Mouse (Mus musculus): ENCODE results near the gene Gxylt2. TPM values are rescaled to one million over a fixed set of nuclear protein-coding genes. Genes with fewer than 3 reads are reported as not detected.

The Gxylt2 gene
- polyA plus RNA-seq, 1 experiment from 2014 or later = 6.9 TPM

DNA sequence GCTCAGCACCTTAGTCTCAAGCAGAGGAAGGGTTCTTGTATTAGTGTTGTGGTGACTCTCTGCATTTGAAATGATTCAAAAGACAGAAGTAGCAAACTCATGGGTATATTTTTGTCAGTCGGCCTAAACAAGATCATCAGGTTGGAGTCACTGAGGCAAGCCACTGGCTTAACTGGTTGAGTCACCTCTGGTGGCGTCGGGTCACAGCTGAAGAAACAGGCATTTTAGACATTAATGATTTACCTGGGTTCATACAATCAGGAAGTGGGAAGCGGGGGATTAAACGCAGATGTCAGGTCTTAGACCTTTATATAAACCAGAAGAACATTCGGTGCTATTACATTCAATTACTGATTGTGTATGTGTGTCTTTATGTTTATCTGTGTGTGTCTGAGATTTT lies 121.5 kb downstream of the Gxylt2 start:
- no peaks in the 10 kb centered on the region for H3K36me3 ChIP-seq (replicated peaks; ENCODE audit: control insufficient read depth, insufficient read depth, low read depth, low read length)
- H3K9me3 ChIP-seq (replicated peaks; ENCODE audit: control insufficient read depth, low read length) = no peaks in the 10 kb centered on the region
- H3K27me3 ChIP-seq (ENCODE audit: control insufficient read depth, insufficient read depth, low read length) = no peaks in the 10 kb centered on the region
- H3K4me2 ChIP-seq (ENCODE audit: low read depth, low read length) = no peak overlapping the region
- 77% methylated on average over 6 of the region's 6 CpGs for WGBS
- no peak overlapping the region for H3K4me3 ChIP-seq (ENCODE audit: low read depth, low read length)
- ATAC-seq (replicated peaks; ENCODE audit: insufficient number of reproducible peaks, low FRiP score, low TSS enrichment, low read depth) = no peak
- no peak for DNase-seq (ENCODE audit: low spot score)
- no peak overlapping the region for H3K9ac ChIP-seq (replicated peaks; ENCODE audit: low read length)
- H3K27ac ChIP-seq (replicated peaks; ENCODE audit: low read depth, low read length) = no peak overlapping the region
- no peaks in the 10 kb centered on the region for H3K4me1 ChIP-seq (ENCODE audit: control insufficient read depth, insufficient read depth, low read length)

- Histone ChIP-seq H3K27me3 (ENCODE audit: control insufficient read depth, insufficient read depth, low read length) (no peaks in the 10 kb centered on the region), H3K4me2 (ENCODE audit: low read depth, low read length) (no peak overlapping the region), H3K36me3 (replicated peaks; ENCODE audit: control insufficient read depth, insufficient read depth, low read depth, low read length) (no peaks in the 10 kb centered on the region), H3K9me3 (replicated peaks; ENCODE audit: control insufficient read depth, low read length) (no peaks in the 10 kb centered on the region), H3K4me1 (ENCODE audit: control insufficient read depth, insufficient read depth, low read length) (no peaks in the 10 kb centered on the region), H3K27ac (replicated peaks; ENCODE audit: low read depth, low read length) (no peak overlapping the region), H3K4me3 (ENCODE audit: low read depth, low read length) (no peak overlapping the region), H3K9ac (replicated peaks; ENCODE audit: low read length) (no peak overlapping the region)
- ATAC-seq (replicated peaks; ENCODE audit: insufficient number of reproducible peaks, low FRiP score, low TSS enrichment, low read depth) (no peak), DNase-seq (ENCODE audit: low spot score) (no peak)
- 93% methylated on average over 7 of the region's 7 CpGs for WGBS
Observed at GRCm38 (mm10) chr6:100828565-100828964, 124.0 kb downstream of the Gxylt2 start.

DNA sequence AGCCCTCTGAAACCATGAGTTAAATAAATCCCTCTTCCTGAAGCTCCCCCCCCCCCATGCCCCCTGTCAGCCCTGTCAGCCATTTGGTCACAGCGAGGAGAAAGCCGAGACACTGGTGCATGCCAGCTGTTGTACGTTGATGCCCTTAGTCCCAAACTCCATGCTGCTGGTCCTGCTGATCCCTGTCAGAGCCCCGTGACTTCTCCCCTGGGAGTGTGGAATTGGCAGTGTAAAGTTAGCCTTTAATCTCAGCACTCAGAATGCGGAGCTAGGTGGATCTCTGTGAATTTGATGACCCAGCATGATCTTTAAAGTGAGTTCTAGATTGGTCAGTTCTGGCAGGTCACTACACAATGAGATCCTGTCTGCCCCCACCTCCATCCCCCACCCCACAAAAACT lies 125.2 kb downstream of the Gxylt2 start:
- Histone ChIP-seq H3K27ac (replicated peaks; ENCODE audit: low read depth, low read length) (no peak overlapping the region), H3K9me3 (replicated peaks; ENCODE audit: control insufficient read depth, low read length) (no peaks in the 10 kb centered on the region), H3K9ac (replicated peaks; ENCODE audit: low read length) (no peak overlapping the region), H3K4me2 (ENCODE audit: low read depth, low read length) (no peak overlapping the region), H3K36me3 (replicated peaks; ENCODE audit: control insufficient read depth, insufficient read depth, low read depth, low read length) (no peaks in the 10 kb centered on the region), H3K4me1 (ENCODE audit: control insufficient read depth, insufficient read depth, low read length) (no peaks in the 10 kb centered on the region), H3K4me3 (ENCODE audit: low read depth, low read length) (no peak overlapping the region), H3K27me3 (ENCODE audit: control insufficient read depth, insufficient read depth, low read length) (no peaks in the 10 kb centered on the region)
- ATAC-seq (replicated peaks; ENCODE audit: insufficient number of reproducible peaks, low FRiP score, low TSS enrichment, low read depth) (no peak), DNase-seq (ENCODE audit: low spot score) (no peak)
- WGBS = 82% methylated on average over 5 of the region's 5 CpGs

- 84% methylated on average over 3 of the region's 3 CpGs for WGBS
- Histone ChIP-seq H3K27ac (replicated peaks; ENCODE audit: low read depth, low read length) (no peak overlapping the region), H3K4me1 (ENCODE audit: control insufficient read depth, insufficient read depth, low read length) (no peaks in the 10 kb centered on the region), H3K36me3 (replicated peaks; ENCODE audit: control insufficient read depth, insufficient read depth, low read depth, low read length) (peaks cover 3% of the 10 kb centered on the region; the same call in 1 of the 2 replicates), H3K4me2 (ENCODE audit: low read depth, low read length) (no peak overlapping the region), H3K4me3 (ENCODE audit: low read depth, low read length) (no peak overlapping the region), H3K27me3 (ENCODE audit: control insufficient read depth, insufficient read depth, low read length) (no peaks in the 10 kb centered on the region), H3K9ac (replicated peaks; ENCODE audit: low read length) (no peak overlapping the region), H3K9me3 (replicated peaks; ENCODE audit: control insufficient read depth, low read length) (no peaks in the 10 kb centered on the region)
- ATAC-seq (replicated peaks; ENCODE audit: insufficient number of reproducible peaks, low FRiP score, low TSS enrichment, low read depth) (no peak), DNase-seq (ENCODE audit: low spot score) (no peak)
Observed at GRCm38 (mm10) chr6:100831188-100831587, 126.7 kb downstream of the Gxylt2 start.

GRCm38 (mm10) chr6:100831751-100832150 lies 127.2 kb downstream of the Gxylt2 start:
- no peaks in the 10 kb centered on the region for H3K4me1 ChIP-seq (ENCODE audit: control insufficient read depth, insufficient read depth, low read length)
- WGBS = 87% methylated on average over 6 of the region's 6 CpGs
- no peaks in the 10 kb centered on the region for H3K9me3 ChIP-seq (replicated peaks; ENCODE audit: control insufficient read depth, low read length)
- peaks cover 5% of the 10 kb centered on the region; the same call in 1 of the 2 replicates for H3K36me3 ChIP-seq (replicated peaks; ENCODE audit: control insufficient read depth, insufficient read depth, low read depth, low read length)
- H3K4me2 ChIP-seq (ENCODE audit: low read depth, low read length) = no peak overlapping the region
- no peak overlapping the region for H3K27ac ChIP-seq (replicated peaks; ENCODE audit: low read depth, low read length)
- H3K9ac ChIP-seq (replicated peaks; ENCODE audit: low read length) = no peak overlapping the region
- DNase-seq (ENCODE audit: low spot score) (no peak), ATAC-seq (replicated peaks; ENCODE audit: insufficient number of reproducible peaks, low FRiP score, low TSS enrichment, low read depth) (no peak)
- no peaks in the 10 kb centered on the region for H3K27me3 ChIP-seq (ENCODE audit: control insufficient read depth, insufficient read depth, low read length)
- H3K4me3 ChIP-seq (ENCODE audit: low read depth, low read length) = no peak overlapping the region

GRCm38 (mm10) chr6:100833355-100833754 lies 128.8 kb downstream of the Gxylt2 start, which contains the start of gene Ppp4r2:
Ppp4r2 (plus strand) TSS chr6:100833622.
- ATAC-seq (replicated peaks; ENCODE audit: insufficient number of reproducible peaks, low FRiP score, low TSS enrichment, low read depth) (peak; percentile 87), DNase-seq (ENCODE audit: low spot score) (peak; percentile 94)
- H3K4me2 ChIP-seq (ENCODE audit: low read depth, low read length) = peak within 1 kb of the TSS; percentile 40
- peaks cover 6% of the 10 kb centered on the region; the same call in 1 of the 2 replicates for H3K36me3 ChIP-seq (replicated peaks; ENCODE audit: control insufficient read depth, insufficient read depth, low read depth, low read length)
- peak within 1 kb of the TSS; percentile 88 for H3K9ac ChIP-seq (replicated peaks; ENCODE audit: low read length)
- peak within 1 kb of the TSS; percentile 77 for H3K4me3 ChIP-seq (ENCODE audit: low read depth, low read length)
- peak within 1 kb of the TSS; percentile 85 for H3K27ac ChIP-seq (replicated peaks; ENCODE audit: low read depth, low read length)
- no peaks in the 10 kb centered on the region for H3K4me1 ChIP-seq (ENCODE audit: control insufficient read depth, insufficient read depth, low read length)
- WGBS = under 1% methylated on average over 44 of the region's 50 CpGs
- no peaks in the 10 kb centered on the region for H3K27me3 ChIP-seq (ENCODE audit: control insufficient read depth, insufficient read depth, low read length)
- no peaks in the 10 kb centered on the region for H3K9me3 ChIP-seq (replicated peaks; ENCODE audit: control insufficient read depth, low read length)

- Histone ChIP-seq H3K27me3 (ENCODE audit: control insufficient read depth, insufficient read depth, low read length) (no peaks in the 10 kb centered on the region), H3K9me3 (replicated peaks; ENCODE audit: control insufficient read depth, low read length) (no peaks in the 10 kb centered on the region), H3K4me2 (ENCODE audit: low read depth, low read length) (peak overlapping the region; percentile 13), H3K4me1 (ENCODE audit: control insufficient read depth, insufficient read depth, low read length) (no peaks in the 10 kb centered on the region), H3K27ac (replicated peaks; ENCODE audit: low read depth, low read length) (peak overlapping the region; percentile 85), H3K9ac (replicated peaks; ENCODE audit: low read length) (peak overlapping the region; percentile 88), H3K4me3 (ENCODE audit: low read depth, low read length) (peak overlapping the region; percentile 77), H3K36me3 (replicated peaks; ENCODE audit: control insufficient read depth, insufficient read depth, low read depth, low read length) (peaks cover 6% of the 10 kb centered on the region; the same call in 1 of the 2 replicates)
- under 1% methylated on average over 51 of the region's 72 CpGs for WGBS
- ATAC-seq (replicated peaks; ENCODE audit: insufficient number of reproducible peaks, low FRiP score, low TSS enrichment, low read depth) (peak; percentile 81), DNase-seq (ENCODE audit: low spot score) (peak; percentile 59)
Observed at GRCm38 (mm10) chr6:100833811-100834481, 129.4 kb downstream of the Gxylt2 start.

GRCm38 (mm10) chr6:100834489-100835160 lies 130.1 kb downstream of the Gxylt2 start:
- H3K9me3 ChIP-seq (replicated peaks; ENCODE audit: control insufficient read depth, low read length) = no peaks in the 10 kb centered on the region
- ATAC-seq (replicated peaks; ENCODE audit: insufficient number of reproducible peaks, low FRiP score, low TSS enrichment, low read depth) (no peak), DNase-seq (ENCODE audit: low spot score) (peak; percentile 55)
- no peak overlapping the region for H3K27ac ChIP-seq (replicated peaks; ENCODE audit: low read depth, low read length)
- no peaks in the 10 kb centered on the region for H3K4me1 ChIP-seq (ENCODE audit: control insufficient read depth, insufficient read depth, low read length)
- peak overlapping the region; percentile 13; the same call in 1 of the 2 replicates for H3K4me2 ChIP-seq (ENCODE audit: low read depth, low read length)
- peaks cover 9% of the 10 kb centered on the region for H3K36me3 ChIP-seq (replicated peaks; ENCODE audit: control insufficient read depth, insufficient read depth, low read depth, low read length)
- no peak overlapping the region; the same call in 1 of the 2 replicates for H3K9ac ChIP-seq (replicated peaks; ENCODE audit: low read length)
- peak overlapping the region; percentile 77 for H3K4me3 ChIP-seq (ENCODE audit: low read depth, low read length)
- WGBS = 36% methylated on average over 9 of the region's 9 CpGs
- H3K27me3 ChIP-seq (ENCODE audit: control insufficient read depth, insufficient read depth, low read length) = no peaks in the 10 kb centered on the region
